Mouse (Mus musculus) C2C12 (cell line): ENCODE results near the gene Speg. TPM values are rescaled to one million over a fixed set of nuclear protein-coding genes. Genes with fewer than 3 reads are reported as not detected.

Experiments used
- H3K27me3 ChIP-seq: one replicate; pipeline ENCODE4 v1.6.1; 2011; ENCODE audit not compliant: control insufficient read depth, insufficient read depth, insufficient read length
- H3K36me3 ChIP-seq: one replicate; pipeline ENCODE4 v1.6.1; 2011; ENCODE audit not compliant: control insufficient read depth, insufficient read depth
- H3K4me3 ChIP-seq: one replicate; pipeline ENCODE4 v1.5.1; 2011; ENCODE audit warnings: mild to moderate bottlenecking, control low read depth; ENCODE audit not compliant: poor library complexity, insufficient read depth, severe bottlenecking
- H3K79me2 ChIP-seq: one replicate; pipeline ENCODE4 v1.6.1; 2011; ENCODE audit not compliant: control insufficient read depth, insufficient read depth
- H3K79me3 ChIP-seq: one replicate; pipeline ENCODE4 v1.6.1; 2011; ENCODE audit warnings: low read depth, control low read depth
- H3ac ChIP-seq: one replicate; pipeline ENCODE3; 2011; ENCODE audit warnings: low read depth; ENCODE audit not compliant: control insufficient read depth, insufficient read length
- CEBPB ChIP-seq: IDR thresholded peaks from one replicate; pipeline ENCODE4 v1.6.1; 2011; ENCODE audit warnings: low read depth, mild to moderate bottlenecking, control low read depth, moderate library complexity
- CTCF ChIP-seq: IDR thresholded peaks from one replicate; pipeline ENCODE4 v1.5.1; 2011; ENCODE audit not compliant: control insufficient read depth, insufficient read depth, insufficient read length
- FOSL1 ChIP-seq: IDR thresholded peaks from one replicate; pipeline ENCODE4 v1.8.0; 2011; ENCODE audit warnings: mild to moderate bottlenecking, low read length; ENCODE audit not compliant: poor library complexity, insufficient read depth, severe bottlenecking
- MAX ChIP-seq: IDR thresholded peaks from one replicate; pipeline ENCODE4 v1.6.1; 2011; ENCODE audit warnings: mild to moderate bottlenecking, control low read depth
- MYOD1 ChIP-seq: IDR thresholded peaks from one replicate; pipeline ENCODE4 v1.6.1; 2011; ENCODE audit warnings: low read depth; ENCODE audit not compliant: control insufficient read depth, insufficient read length
- MYOG ChIP-seq: IDR thresholded peaks from one replicate; pipeline ENCODE4 v1.6.1; 2011; ENCODE audit not compliant: control insufficient read depth, insufficient read length; ENCODE audit errors: extremely low read depth
- USF1 ChIP-seq: IDR thresholded peaks from one replicate; pipeline ENCODE4 v1.6.1; 2011; ENCODE audit warnings: low read depth, mild to moderate bottlenecking, control low read depth, moderate library complexity
- polyA plus RNA-seq: library from polyadenylated mRNA; unstranded; fragments of >200 nt; fragmentation: generic; extraction: Trizol; gene quantifications from one replicate; pipeline ENCODE4 v1.2.1, GENCODE M21; 2012; ENCODE audit warnings: missing spikeins

Speg gene
- polyA plus RNA-seq, 1 experiment, result 29.4 TPM

- no peak for TF ChIP-seq CTCF
- no peak for TF ChIP-seq MAX
- TF ChIP-seq USF1, result no peak
- no peak for TF ChIP-seq FOSL1
- TF ChIP-seq CEBPB, result no peak
- no peaks in the 10 kb centered on the region for H3K79me3 ChIP-seq
- H3K4me3 ChIP-seq, result no peak overlapping the region
- H3K27me3 ChIP-seq, result no peaks in the 10 kb centered on the region
- no peak overlapping the region for H3ac ChIP-seq
- H3K36me3 ChIP-seq, result peaks cover 7% of the 10 kb centered on the region
- no peaks in the 10 kb centered on the region for H3K79me2 ChIP-seq
Measured at GRCm38 (mm10) chr1:75444208-75444607, 69.1 kb downstream of the Speg start.

- H3ac ChIP-seq, result no peak overlapping the region
- H3K79me2 ChIP-seq, result no peaks in the 10 kb centered on the region
- H3K27me3 ChIP-seq, result no peaks in the 10 kb centered on the region
- H3K4me3 ChIP-seq, result no peak overlapping the region
- no peak for TF ChIP-seq MYOD1
- TF ChIP-seq CTCF, result no peak
- no peak for TF ChIP-seq FOSL1
- no peak for TF ChIP-seq USF1
- TF ChIP-seq CEBPB, result no peak
- no peak for TF ChIP-seq MAX
- TF ChIP-seq MYOG, result no peak
- no peaks in the 10 kb centered on the region for H3K79me3 ChIP-seq
- peaks cover 7% of the 10 kb centered on the region for H3K36me3 ChIP-seq
Measured at GRCm38 (mm10) chr1:75445141-75445701, 70.1 kb downstream of the Speg start.

- TF ChIP-seq CTCF (peak; percentile 96), USF1 (no peak)
- Histone ChIP-seq H3K27me3 (no peaks in the 10 kb centered on the region), H3K4me3 (no peak overlapping the region), H3K79me3 (no peaks in the 10 kb centered on the region), H3K79me2 (no peaks in the 10 kb centered on the region), H3K36me3 (peaks cover 5% of the 10 kb centered on the region), H3ac (no peak overlapping the region)
Measured at GRCm38 (mm10) chr1:75445751-75446611, 70.9 kb downstream of the Speg start.

GRCm38 (mm10) chr1:75446656-75447055 lies 71.6 kb downstream of the Speg start:
- TF ChIP-seq MYOG (no peak), CEBPB (no peak), MYOD1 (no peak), MAX (no peak), CTCF (no peak), FOSL1 (no peak), USF1 (no peak)
- H3K4me3 ChIP-seq, result no peak overlapping the region

GRCm38 (mm10) chr1:75447265-75448051 lies 72.4 kb downstream of the Speg start:
- H3K27me3 ChIP-seq, result peaks cover 5% of the 10 kb centered on the region

More at GRCm38 (mm10) chr1:75446656-75447055, 71.6 kb downstream of the Speg start:
- no peak overlapping the region for H3ac ChIP-seq
- peaks cover 4% of the 10 kb centered on the region for H3K36me3 ChIP-seq
- no peaks in the 10 kb centered on the region for H3K79me3 ChIP-seq
- no peaks in the 10 kb centered on the region for H3K79me2 ChIP-seq
- no peaks in the 10 kb centered on the region for H3K27me3 ChIP-seq

More at GRCm38 (mm10) chr1:75447265-75448051, 72.4 kb downstream of the Speg start:
- Histone ChIP-seq H3K79me2 (no peaks in the 10 kb centered on the region), H3K36me3 (no peaks in the 10 kb centered on the region), H3K79me3 (no peaks in the 10 kb centered on the region), H3ac (peak overlapping the region; percentile 3), H3K4me3 (no peak overlapping the region)
- no peak for TF ChIP-seq FOSL1
- no peak for TF ChIP-seq USF1
- TF ChIP-seq MYOG, result no peak
- no peak for TF ChIP-seq CEBPB
- TF ChIP-seq MAX, result no peak
- no peak for TF ChIP-seq CTCF
- TF ChIP-seq MYOD1, result no peak
